Mouse (Mus musculus) stomach, postnatal 0 days (tissue): Measurements from ENCODE around the gene Gm45837.

Experiments used
- CTCF ChIP-seq: IDR thresholded peaks from 2 replicates; pipeline ENCODE4 v1.5.1; 2016; ENCODE audit warnings: antibody characterized with exemption, low read depth, mild to moderate bottlenecking, moderate library complexity
- EP300 ChIP-seq: optimal IDR thresholded peaks from 2 replicates; pipeline ENCODE3; 2016; ENCODE audit warnings: antibody characterized with exemption

- TF ChIP-seq CTCF (no peak), EP300 (no peak)
Observed at GRCm38 (mm10) chr7:101476028-101476427, 65.3 kb downstream of the Gm45837 start.
